Mouse (Mus musculus) forebrain, embryonic 14.5 days (tissue): ENCODE measurements at regions not wholly inside any gene's neighbourhood (a gene's known extent, or its start where the extent isn't known, plus 50 kb on each side); places are given as distances from the start of the nearest gene placed in this dataset.

Source experiments
- ATAC-seq: fragments of 200-750 bp; cut with Nextera tagmentation; 2 replicates; pipeline ENCODE4 v1.8.0; 2017; ENCODE audit warnings: mild to moderate bottlenecking, moderate library complexity
- DNase-seq: peaks from one replicate; pipeline ENCODE4 v3.0.0-alpha.2; 2015; ENCODE audit warnings: low spot score
- H3K27ac ChIP-seq: fragments of 300-500 bp; sonication (generic); 2 replicates; pipeline ENCODE4 v1.5.1; 2014; ENCODE audit warnings: low read depth, mild to moderate bottlenecking, control low read depth, low read length, moderate library complexity
- H3K27me3 ChIP-seq: fragments of 300-500 bp; sonication (generic); replicated peaks from 2 replicates; pipeline ENCODE4 v1.6.1; 2014; ENCODE audit warnings: low read length, control low read depth, mixed read lengths; ENCODE audit not compliant: control insufficient read depth, insufficient read depth
- H3K36me3 ChIP-seq: fragments of 300-500 bp; sonication (generic); 2 replicates; pipeline ENCODE4 v1.6.1; 2014; ENCODE audit warnings: low read length, control low read depth; ENCODE audit not compliant: control insufficient read depth, insufficient read depth
- H3K4me1 ChIP-seq: fragments of 300-500 bp; sonication (generic); 2 replicates; pipeline ENCODE4 v1.6.1; 2014; ENCODE audit warnings: antibody characterized with exemption, low read length, control low read depth; ENCODE audit not compliant: control insufficient read depth, insufficient read depth
- H3K4me2 ChIP-seq: fragments of 300-500 bp; sonication (generic); 2 replicates; pipeline ENCODE4 v1.6.1; 2014; ENCODE audit warnings: mild to moderate bottlenecking, control low read depth, low read length
- H3K4me3 ChIP-seq: fragments of 300-500 bp; sonication (generic); 2 replicates; pipeline ENCODE4 v1.5.1; 2014; ENCODE audit warnings: low read depth, low read length, control low read depth
- H3K9ac ChIP-seq: fragments of 300-500 bp; sonication (generic); 2 replicates; pipeline ENCODE4 v1.6.1; 2014; ENCODE audit warnings: mild to moderate bottlenecking, low read length, control low read depth, moderate library complexity
- H3K9me3 ChIP-seq: fragments of 300-500 bp; sonication (generic); replicated peaks from 2 replicates; pipeline ENCODE4 v1.6.1; 2016; ENCODE audit warnings: low read length, control low read depth, mixed read lengths; ENCODE audit not compliant: control insufficient read depth
- WGBS: fragments of 180-500 bp; shearing (Covaris S2); extraction: QIAGEN DNeasy Blood & Tissue Kit; methylation state at CpG from one replicate; pipeline ENCODE4 v1.1.7; 2014; 5-methylcytosine and 5-hydroxymethylcytosine counted together

DNA sequence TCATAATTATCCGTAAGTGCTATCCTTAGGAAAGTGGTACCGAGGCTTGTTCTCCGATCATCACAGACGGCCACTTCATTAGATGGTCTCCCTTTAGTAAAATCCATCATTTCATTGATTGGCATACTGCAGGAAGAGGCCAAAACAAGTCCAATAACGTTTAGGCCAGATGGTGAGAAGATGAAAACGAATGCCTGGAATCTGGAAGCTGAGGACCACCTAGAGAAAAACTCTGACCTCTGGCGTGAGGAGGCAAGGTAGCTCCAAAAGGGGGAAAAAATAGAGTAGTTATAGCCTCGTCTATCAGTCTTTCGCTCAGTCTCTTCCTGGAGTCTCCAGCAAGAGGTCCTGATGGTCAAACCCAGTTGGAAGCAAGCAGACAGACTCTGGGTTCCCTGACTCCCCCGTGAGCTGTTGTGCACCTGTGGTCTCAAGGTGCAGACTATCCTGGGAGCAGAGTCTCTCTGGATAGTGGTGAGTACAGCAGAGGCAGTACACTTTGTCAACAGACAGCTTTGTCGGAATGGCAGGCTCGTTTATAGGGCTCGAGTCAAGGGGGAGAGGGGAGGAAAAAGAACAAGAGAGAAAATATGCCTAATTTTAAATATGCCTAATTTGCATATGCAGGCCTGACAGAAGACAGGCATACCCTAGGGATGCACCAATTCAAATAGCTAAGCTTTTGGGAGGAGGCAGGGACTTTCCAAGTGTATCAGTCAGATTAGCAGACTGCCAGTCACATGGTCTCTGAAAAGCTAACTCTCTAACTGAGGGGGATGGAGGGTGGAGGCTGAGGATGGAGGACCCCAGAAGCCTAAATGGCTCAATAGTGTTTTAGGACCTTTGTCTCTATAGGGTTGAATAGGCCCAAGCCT lies 73.0 kb upstream of the Atp2b1 start:
- H3K9me3 ChIP-seq, result peaks cover 9% of the 10 kb centered on the region
- H3K4me2 ChIP-seq, result no peak overlapping the region
- no peak overlapping the region for H3K9ac ChIP-seq
- DNase-seq (no peak), ATAC-seq (no peak)
- H3K27ac ChIP-seq, result no peak overlapping the region
- H3K27me3 ChIP-seq, result no peaks in the 10 kb centered on the region
- H3K36me3 ChIP-seq, result no peaks in the 10 kb centered on the region
- WGBS, result 90% methylated on average over 13 of the region's 13 CpGs
- H3K4me1 ChIP-seq, result no peaks in the 10 kb centered on the region
- no peak overlapping the region for H3K4me3 ChIP-seq

DNA sequence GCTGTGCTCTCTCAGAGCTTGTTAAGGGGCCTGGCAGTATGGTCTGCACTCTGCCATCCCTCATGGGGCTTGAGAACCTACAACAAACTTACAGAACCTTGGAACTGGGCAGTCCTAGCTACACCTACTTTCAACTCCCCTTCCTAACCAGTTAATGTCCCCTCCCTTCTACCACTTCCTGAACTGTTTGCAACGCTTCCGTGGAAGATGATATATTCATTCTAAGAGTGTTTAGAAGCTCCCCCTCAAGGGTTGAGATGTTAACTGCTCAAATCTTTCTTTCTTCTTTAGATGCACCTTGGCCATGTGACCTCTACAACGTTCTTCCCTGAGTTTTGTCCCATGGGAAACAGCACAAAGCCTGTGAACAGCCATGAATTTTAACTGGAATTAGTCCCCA lies 72.3 kb upstream of the Atp2b1 start:
- 83% methylated on average over 3 of the region's 3 CpGs for WGBS
- DNase-seq, result no peak

DNA sequence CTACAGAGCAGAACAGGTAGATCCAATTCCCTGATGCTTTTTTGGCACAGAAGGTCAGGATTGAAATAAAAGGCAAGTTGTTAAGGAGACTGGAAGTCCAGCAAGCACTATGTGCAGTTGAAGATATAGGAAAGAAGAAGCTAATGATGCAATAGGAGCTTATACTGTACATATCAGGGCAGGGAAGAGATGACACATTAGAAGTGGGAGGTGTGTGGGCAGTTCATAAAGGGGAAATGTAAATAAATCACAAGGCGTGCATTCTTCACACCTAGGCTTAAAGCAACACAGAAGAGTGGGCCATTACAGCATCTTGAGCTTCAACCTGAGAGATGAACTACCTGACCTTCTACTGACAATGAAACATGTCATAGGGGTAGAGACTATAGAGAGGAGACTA lies 71.5 kb upstream of the Atp2b1 start:
- WGBS, result 83% methylated on average over 1 of the region's 1 CpGs
- H3K36me3 ChIP-seq, result no peaks in the 10 kb centered on the region
- DNase-seq, result no peak
- H3K9ac ChIP-seq, result no peak overlapping the region
- H3K4me3 ChIP-seq, result no peak overlapping the region
- H3K4me2 ChIP-seq, result no peak overlapping the region
- H3K9me3 ChIP-seq, result peaks cover 9% of the 10 kb centered on the region
- ATAC-seq, result no peak
- H3K27ac ChIP-seq, result no peak overlapping the region
- H3K4me1 ChIP-seq, result no peaks in the 10 kb centered on the region
- no peaks in the 10 kb centered on the region for H3K27me3 ChIP-seq

More for the DNA sequence above, 72.3 kb upstream of the Atp2b1 start:
- Histone ChIP-seq H3K36me3 (no peaks in the 10 kb centered on the region), H3K9ac (no peak overlapping the region), H3K4me2 (no peak overlapping the region), H3K9me3 (peaks cover 9% of the 10 kb centered on the region), H3K4me3 (no peak overlapping the region), H3K4me1 (no peaks in the 10 kb centered on the region), H3K27me3 (no peaks in the 10 kb centered on the region), H3K27ac (no peak overlapping the region)
- ATAC-seq, result no peak

DNA sequence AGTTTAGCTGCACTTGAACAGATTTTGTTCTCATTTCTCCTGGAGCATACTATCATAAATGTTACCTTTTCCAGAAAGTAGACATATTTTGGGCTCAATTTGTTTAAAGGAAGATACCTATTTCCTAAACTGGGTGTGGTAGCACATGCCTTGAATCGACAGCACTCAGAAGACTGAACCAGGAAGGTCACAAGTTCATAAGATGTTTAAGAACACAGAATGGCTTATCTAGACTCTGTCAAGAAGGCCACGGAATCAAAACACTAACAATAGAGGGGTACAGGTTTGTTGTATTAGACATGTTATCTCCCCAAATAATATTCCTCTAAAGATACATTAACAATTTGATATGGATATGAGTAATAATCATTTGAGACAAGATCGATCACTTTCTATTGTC lies 64.4 kb upstream of the Atp2b1 start:
- Histone ChIP-seq H3K4me3 (no peak overlapping the region), H3K4me1 (no peaks in the 10 kb centered on the region), H3K9ac (no peak overlapping the region), H3K4me2 (no peak overlapping the region), H3K36me3 (no peaks in the 10 kb centered on the region), H3K27ac (no peak overlapping the region), H3K9me3 (peaks cover 1% of the 10 kb centered on the region), H3K27me3 (no peaks in the 10 kb centered on the region)
- no peak for ATAC-seq
- WGBS, result 93% methylated on average over 3 of the region's 3 CpGs
- no peak for DNase-seq

GRCm38 (mm10) chr10:98857395-98857794 lies 56.8 kb upstream of the Atp2b1 start:
- H3K9me3 ChIP-seq, result no peaks in the 10 kb centered on the region
- H3K4me2 ChIP-seq, result no peak overlapping the region
- 53% methylated on average over 3 of the region's 3 CpGs for WGBS
- H3K36me3 ChIP-seq, result no peaks in the 10 kb centered on the region
- H3K27me3 ChIP-seq, result no peaks in the 10 kb centered on the region
- H3K9ac ChIP-seq, result no peak overlapping the region
- no peak overlapping the region for H3K27ac ChIP-seq
- no peaks in the 10 kb centered on the region for H3K4me1 ChIP-seq
- ATAC-seq (no peak), DNase-seq (peak; percentile 5)
- no peak overlapping the region for H3K4me3 ChIP-seq

DNA sequence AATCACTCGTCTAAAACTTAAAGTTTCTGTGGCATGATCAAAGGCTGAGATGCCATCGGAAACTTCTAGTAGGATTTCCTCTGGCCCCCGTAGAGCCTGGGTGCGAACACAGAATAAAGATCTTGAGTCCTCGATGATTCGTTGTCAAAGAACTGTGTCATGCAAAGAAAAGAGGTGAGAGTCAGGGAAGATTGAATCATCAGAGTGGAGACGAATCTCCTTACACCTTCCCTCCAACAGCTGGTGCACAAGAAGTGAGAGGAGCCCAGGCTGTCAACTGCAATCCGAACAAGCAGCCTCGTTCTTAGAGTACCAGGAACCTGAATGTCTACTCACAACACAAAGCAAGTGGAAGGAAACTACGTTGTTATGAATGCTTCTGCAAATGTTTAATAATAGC lies 52.7 kb upstream of the Atp2b1 start:
- H3K4me3 ChIP-seq, result no peak overlapping the region
- H3K27ac ChIP-seq, result no peak overlapping the region
- H3K4me1 ChIP-seq, result no peaks in the 10 kb centered on the region
- H3K4me2 ChIP-seq, result no peak overlapping the region
- no peaks in the 10 kb centered on the region for H3K9me3 ChIP-seq
- 88% methylated on average over 10 of the region's 10 CpGs for WGBS
- DNase-seq (no peak), ATAC-seq (no peak)
- no peak overlapping the region for H3K9ac ChIP-seq
- no peaks in the 10 kb centered on the region for H3K36me3 ChIP-seq
- H3K27me3 ChIP-seq, result no peaks in the 10 kb centered on the region

DNA sequence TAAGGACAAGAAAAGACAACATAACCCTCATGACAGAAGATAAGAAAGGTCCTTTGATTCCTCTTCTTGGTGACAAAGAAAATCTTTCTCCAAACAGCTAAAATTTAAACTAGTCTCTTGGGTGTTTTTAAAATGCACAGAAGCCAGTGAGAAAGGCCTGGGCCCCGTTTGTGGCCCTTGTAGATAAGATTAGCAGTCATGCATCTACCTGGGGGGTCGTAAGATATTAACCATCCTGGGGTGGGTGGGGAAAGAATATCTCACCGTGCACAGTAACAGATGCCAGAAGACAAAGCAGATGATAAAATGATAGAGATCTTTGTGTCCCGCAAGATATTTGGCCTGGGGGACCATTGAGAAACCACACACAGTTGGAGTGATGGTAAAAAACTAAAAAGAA lies 51.5 kb upstream of the Atp2b1 start:
- Histone ChIP-seq H3K4me3 (no peak overlapping the region), H3K4me1 (no peaks in the 10 kb centered on the region), H3K36me3 (no peaks in the 10 kb centered on the region), H3K4me2 (no peak overlapping the region), H3K9ac (no peak overlapping the region), H3K27ac (no peak overlapping the region), H3K9me3 (no peaks in the 10 kb centered on the region), H3K27me3 (no peaks in the 10 kb centered on the region)
- ATAC-seq (no peak), DNase-seq (no peak)
- 91% methylated on average over 4 of the region's 4 CpGs for WGBS

GRCm38 (mm10) chr10:98864384-98864783 lies 49.8 kb upstream of the Atp2b1 start:
- Histone ChIP-seq H3K27ac (no peak overlapping the region), H3K9ac (no peak overlapping the region), H3K4me1 (no peaks in the 10 kb centered on the region), H3K9me3 (no peaks in the 10 kb centered on the region), H3K36me3 (no peaks in the 10 kb centered on the region), H3K27me3 (no peaks in the 10 kb centered on the region), H3K4me2 (no peak overlapping the region), H3K4me3 (no peak overlapping the region)
- DNase-seq (no peak), ATAC-seq (no peak)
- 82% methylated on average over 5 of the region's 5 CpGs for WGBS
